Mouse (Mus musculus): ENCODE data around the gene Hist1h2ad. TPM values are rescaled to one million over a fixed set of nuclear protein-coding genes. Genes with fewer than 3 reads are reported as not detected.
"Not testable (repeated sequence)": the region's sequence is repeated elsewhere in the genome, so short reads cannot be mapped to it uniquely, and the experiment has no call there.

The Hist1h2ad gene
- 1.6 TPM for polyA plus RNA-seq (2012; fragmentation: generic; extraction: Trizol)

GRCm38 (mm10) chr13:23573898-23574524 is at the start of gene Hist1h2ad, which contains the start of gene Hist1h2bf:
Gene Hist1h2ad (plus strand): TSS chr13:23574381.
Gene Hist1h2bf (minus strand): TSS chr13:23574196.
- not testable (repeated sequence) for H3K79me2 ChIP-seq (ENCODE audit: control insufficient read depth, insufficient read depth); H3ac ChIP-seq (ENCODE audit: control insufficient read depth, insufficient read length); H3K27me3 ChIP-seq (ENCODE audit: control insufficient read depth, insufficient read depth, insufficient read length); H3K36me3 ChIP-seq (ENCODE audit: control insufficient read depth, insufficient read depth)
- TF ChIP-seq POLR2AphosphoS2 (IDR thresholded peaks at IDR 0.05; ENCODE audit: insufficient read length, low read depth) = peak; percentile 84
- peak; percentile 83 for TF ChIP-seq E2F4 (IDR thresholded peaks at IDR 0.05; ENCODE audit: insufficient read depth)
- peak; percentile 65 for TF ChIP-seq POLR2A (IDR thresholded peaks at IDR 0.05; ENCODE audit: insufficient read length, low read depth)
- Histone ChIP-seq H3K4me2 (ENCODE audit: low read depth) (peak within 1 kb of the TSS; percentile 77), H3K4me3 (peak within 1 kb of the TSS; percentile 27)

- no peaks in the 10 kb centered on the region for H3K79me2 ChIP-seq (ENCODE audit: control insufficient read depth, insufficient read depth)
- TF ChIP-seq MYOG (IDR thresholded peaks at IDR 0.05; ENCODE audit: control insufficient read depth in 1 of 3, insufficient read depth in 1 of 3, insufficient read length in 2 of 3, low read depth in 2 of 3) (no peak), MAX (IDR thresholded peaks at IDR 0.05; ENCODE audit: low read depth) (no peak), TCF3 (IDR thresholded peaks at IDR 0.05; ENCODE audit: insufficient read length, low read depth) (no peak), REST (IDR thresholded peaks at IDR 0.05; ENCODE audit: insufficient read depth, insufficient read length) (no peak), POLR2AphosphoS2 (IDR thresholded peaks at IDR 0.05; ENCODE audit: insufficient read length, low read depth) (no peak), E2F4 (IDR thresholded peaks at IDR 0.05; ENCODE audit: insufficient read depth) (no peak), SRF (IDR thresholded peaks at IDR 0.05; ENCODE audit: control insufficient read depth, insufficient read length, low read depth) (no peak), POLR2A (IDR thresholded peaks at IDR 0.05; ENCODE audit: insufficient read length, low read depth) (no peak), TCF12 (IDR thresholded peaks at IDR 0.05; ENCODE audit: insufficient read depth, poor library complexity, severe bottlenecking) (no peak), USF1 (IDR thresholded peaks at IDR 0.05; ENCODE audit: low read depth) (no peak), CEBPB (IDR thresholded peaks at IDR 0.05; ENCODE audit: insufficient read depth, poor library complexity, severe bottlenecking) (no peak), MYOD1 (IDR thresholded peaks at IDR 0.05; ENCODE audit: control insufficient read depth in 1 of 3, insufficient read length in 2 of 3, low read depth in 2 of 3) (no peak)
- H3K4me3 ChIP-seq = no peak overlapping the region
- H3K27me3 ChIP-seq (ENCODE audit: control insufficient read depth, insufficient read depth, insufficient read length) = no peaks in the 10 kb centered on the region
- H3ac ChIP-seq (ENCODE audit: control insufficient read depth, insufficient read length) = no peak overlapping the region
- H3K4me2 ChIP-seq (ENCODE audit: low read depth) = peak overlapping the region; percentile 49
- H3K36me3 ChIP-seq (ENCODE audit: control insufficient read depth, insufficient read depth) = no peaks in the 10 kb centered on the region
Observed at GRCm38 (mm10) chr13:23524654-23525053, 49.5 kb upstream of the Hist1h2ad start.

GRCm38 (mm10) chr13:23525901-23526300 is 48.3 kb upstream of the Hist1h2ad start:
- Histone ChIP-seq H3K27me3 (ENCODE audit: control insufficient read depth, insufficient read depth, insufficient read length) (no peaks in the 10 kb centered on the region), H3K4me3 (peak overlapping the region; percentile 14), H3K4me2 (ENCODE audit: low read depth) (peak overlapping the region; percentile 86), H3K36me3 (ENCODE audit: control insufficient read depth, insufficient read depth) (no peaks in the 10 kb centered on the region), H3K79me2 (ENCODE audit: control insufficient read depth, insufficient read depth) (no peaks in the 10 kb centered on the region), H3ac (ENCODE audit: control insufficient read depth, insufficient read length) (no peak overlapping the region)
- TF ChIP-seq SRF (IDR thresholded peaks at IDR 0.05; ENCODE audit: control insufficient read depth, insufficient read length, low read depth) (no peak), POLR2A (IDR thresholded peaks at IDR 0.05; ENCODE audit: insufficient read length, low read depth) (no peak), TCF12 (IDR thresholded peaks at IDR 0.05; ENCODE audit: insufficient read depth, poor library complexity, severe bottlenecking) (no peak), E2F4 (IDR thresholded peaks at IDR 0.05; ENCODE audit: insufficient read depth) (no peak), TCF3 (IDR thresholded peaks at IDR 0.05; ENCODE audit: insufficient read length, low read depth) (no peak)

DNA sequence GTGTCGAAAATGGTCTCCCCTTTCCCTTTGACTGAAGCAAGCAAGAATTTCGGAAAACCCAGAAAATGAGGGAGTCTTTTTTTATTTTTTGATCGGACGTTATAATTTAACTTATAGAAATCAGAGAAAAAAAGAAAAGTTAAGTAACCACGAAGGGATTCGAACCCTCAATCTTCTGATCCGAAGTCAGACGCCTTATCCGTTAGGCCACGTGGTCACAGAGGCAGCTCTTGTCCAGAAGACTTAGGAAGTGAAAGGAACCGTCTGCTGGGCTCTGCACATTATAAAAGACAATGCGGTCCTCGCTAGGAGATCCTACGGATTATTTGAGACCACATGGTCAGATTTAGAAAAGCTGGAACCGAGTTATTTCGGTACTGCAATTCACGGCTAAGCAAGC is 47.9 kb upstream of the Hist1h2ad start:
- H3K4me3 ChIP-seq = peak overlapping the region; percentile 14
- no peaks in the 10 kb centered on the region for H3K36me3 ChIP-seq (ENCODE audit: control insufficient read depth, insufficient read depth)
- H3K27me3 ChIP-seq (ENCODE audit: control insufficient read depth, insufficient read depth, insufficient read length) = no peaks in the 10 kb centered on the region
- no peak overlapping the region for H3ac ChIP-seq (ENCODE audit: control insufficient read depth, insufficient read length)
- peak; percentile 96 for TF ChIP-seq USF1 (IDR thresholded peaks at IDR 0.05; ENCODE audit: low read depth)
- no peak for TF ChIP-seq POLR2A (IDR thresholded peaks at IDR 0.05; ENCODE audit: insufficient read length, low read depth)
- no peaks in the 10 kb centered on the region for H3K79me2 ChIP-seq (ENCODE audit: control insufficient read depth, insufficient read depth)
- H3K4me2 ChIP-seq (ENCODE audit: low read depth) = peak overlapping the region; percentile 86

DNA sequence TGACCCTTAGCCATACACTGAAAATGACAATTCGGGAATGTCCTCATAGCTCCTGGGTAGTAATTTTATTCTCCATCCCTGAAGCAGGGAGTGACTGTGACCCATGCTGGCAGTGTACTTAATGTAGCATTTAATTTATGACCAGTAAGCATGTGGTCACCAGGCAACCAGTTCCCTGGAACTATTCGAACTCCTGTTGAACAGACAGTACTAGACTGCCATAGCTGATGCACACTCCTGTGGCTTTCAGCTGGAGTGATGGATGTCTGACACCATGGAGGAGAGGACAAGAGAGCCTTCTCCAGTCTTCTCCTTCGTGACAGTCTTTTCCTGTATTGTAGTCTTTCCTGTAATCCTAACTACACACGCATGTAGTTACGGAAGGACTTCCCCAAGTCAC is 45.2 kb upstream of the Hist1h2ad start:
- no peaks in the 10 kb centered on the region for H3K79me2 ChIP-seq (ENCODE audit: control insufficient read depth, insufficient read depth)
- H3K4me2 ChIP-seq (ENCODE audit: low read depth) = no peak overlapping the region
- no peaks in the 10 kb centered on the region for H3K36me3 ChIP-seq (ENCODE audit: control insufficient read depth, insufficient read depth)
- H3ac ChIP-seq (ENCODE audit: control insufficient read depth, insufficient read length) = no peak overlapping the region
- no peak for TF ChIP-seq SRF (IDR thresholded peaks at IDR 0.05; ENCODE audit: control insufficient read depth, insufficient read length, low read depth)
- TF ChIP-seq MAX (IDR thresholded peaks at IDR 0.05; ENCODE audit: low read depth) = no peak
- TF ChIP-seq MYOG (IDR thresholded peaks at IDR 0.05; ENCODE audit: control insufficient read depth in 1 of 3, insufficient read depth in 1 of 3, insufficient read length in 2 of 3, low read depth in 2 of 3) = no peak
- TF ChIP-seq USF1 (IDR thresholded peaks at IDR 0.05; ENCODE audit: low read depth) = no peak
- no peak for TF ChIP-seq MYOD1 (IDR thresholded peaks at IDR 0.05; ENCODE audit: control insufficient read depth in 1 of 3, insufficient read length in 2 of 3, low read depth in 2 of 3)
- TF ChIP-seq REST (IDR thresholded peaks at IDR 0.05; ENCODE audit: insufficient read depth, insufficient read length) = no peak
- TF ChIP-seq POLR2A (IDR thresholded peaks at IDR 0.05; ENCODE audit: insufficient read length, low read depth) = no peak
- TF ChIP-seq E2F4 (IDR thresholded peaks at IDR 0.05; ENCODE audit: insufficient read depth) = no peak
- no peak for TF ChIP-seq TCF12 (IDR thresholded peaks at IDR 0.05; ENCODE audit: insufficient read depth, poor library complexity, severe bottlenecking)
- TF ChIP-seq CEBPB (IDR thresholded peaks at IDR 0.05; ENCODE audit: insufficient read depth, poor library complexity, severe bottlenecking) = no peak
- TF ChIP-seq TCF3 (IDR thresholded peaks at IDR 0.05; ENCODE audit: insufficient read length, low read depth) = no peak
- no peak for TF ChIP-seq POLR2AphosphoS2 (IDR thresholded peaks at IDR 0.05; ENCODE audit: insufficient read length, low read depth)
- no peak overlapping the region for H3K4me3 ChIP-seq
- no peaks in the 10 kb centered on the region for H3K27me3 ChIP-seq (ENCODE audit: control insufficient read depth, insufficient read depth, insufficient read length)

All from myocyte (in vitro differentiated cells).